Mouse (Mus musculus): Measurements from ENCODE around the gene Akr1b10.

DNA sequence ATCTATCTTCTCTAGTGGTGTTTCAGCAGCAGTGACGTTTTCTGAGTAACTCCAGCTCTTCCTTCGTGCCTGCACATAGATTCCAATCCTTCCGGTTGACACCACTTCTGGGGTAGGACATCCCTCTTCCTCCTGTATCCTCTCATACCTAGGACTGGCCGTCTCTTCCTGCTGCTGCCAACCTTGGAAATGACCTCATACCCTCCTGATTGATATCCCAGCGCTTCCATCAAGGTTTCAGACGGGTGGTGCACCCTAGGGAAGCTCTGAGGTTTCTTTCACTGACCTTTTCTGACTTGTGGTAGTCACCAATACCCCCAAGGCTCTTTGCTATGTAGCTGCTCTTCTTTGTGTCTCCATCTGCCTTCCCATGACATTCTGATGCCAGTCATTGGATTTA lies 14.4 kb downstream of the Akr1b10 start:
- TF ChIP-seq CTCF (IDR thresholded peaks at IDR 0.05; ENCODE audit: control insufficient read depth, insufficient read depth, low read length) (no peak), POLR2A (IDR thresholded peaks at IDR 0.05; ENCODE audit: borderline replicate concordance, control insufficient read depth, low read depth, low read length) (no peak)
